Mouse (Mus musculus): Measurements from ENCODE around the gene Pfn1.

DNA sequence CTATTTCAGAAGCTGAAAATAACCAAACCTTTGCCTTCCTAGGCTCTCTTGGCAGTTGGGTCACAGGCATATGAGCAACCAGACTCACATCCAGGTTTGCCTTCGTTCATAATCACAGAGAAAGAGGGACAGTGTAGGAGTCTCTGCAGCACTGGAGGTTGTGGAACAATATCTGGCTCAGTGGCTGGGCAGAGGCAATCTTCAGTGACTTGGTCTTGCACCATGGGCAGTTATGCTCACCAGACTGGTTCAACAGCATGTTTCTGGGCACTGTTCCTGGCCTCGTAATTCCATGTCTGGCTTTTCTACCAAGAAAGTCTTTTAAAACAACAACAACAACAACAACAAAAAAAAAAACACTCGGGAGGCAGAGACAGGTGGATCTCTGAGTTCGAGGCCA, 18.8 kb downstream of the Pfn1 start:
- TF ChIP-seq POLR2A (IDR thresholded peaks at IDR 0.05; ENCODE audit: borderline replicate concordance, control insufficient read depth, low read depth, low read length) (no peak), CTCF (IDR thresholded peaks at IDR 0.05; ENCODE audit: control insufficient read depth, insufficient read depth, low read length) (no peak)
